Mouse (Mus musculus): Measurements from ENCODE around the gene Nfu1.

DNA sequence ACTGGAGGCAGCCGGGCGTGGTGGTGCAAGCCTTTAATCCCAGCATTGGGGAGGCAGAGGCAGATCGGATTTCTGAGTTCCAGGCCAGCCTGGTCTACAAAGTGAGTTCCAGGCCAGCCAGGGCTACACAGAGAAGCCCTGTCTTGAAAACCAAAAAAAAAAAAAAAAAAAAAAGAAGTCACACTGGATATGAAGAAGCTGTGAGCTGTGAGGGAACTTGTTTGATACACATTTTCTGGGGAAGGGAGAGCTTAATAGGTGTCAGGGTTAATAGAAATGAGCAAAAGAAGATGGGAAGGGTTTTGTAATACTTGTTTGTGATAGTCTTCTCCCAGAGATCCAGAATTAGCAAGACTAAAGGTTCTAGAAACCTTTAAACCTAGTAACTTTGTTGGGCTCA is 36.5 kb downstream of the Nfu1 start:
- TF ChIP-seq CTCF (IDR thresholded peaks at IDR 0.05; ENCODE audit: low read depth) (no peak), EP300 (optimal IDR thresholded peaks at IDR 0.05) (no peak)

Data from stomach, postnatal 0 days (tissue).